Mouse (Mus musculus) embryonic facial prominence, embryonic 10.5 days (tissue): ENCODE measurements around the gene Atrn. TPM values are rescaled to one million over a fixed set of nuclear protein-coding genes. Genes with fewer than 3 reads are reported as not detected.

Experiments
- DNase-seq: peaks from one replicate; pipeline ENCODE4 v3.0.0-alpha.2; 2017; ENCODE audit warnings: low spot score
- H3K27ac ChIP-seq: fragments of 300-500 bp; sonication (generic); replicated peaks from 2 replicates; pipeline ENCODE4 v1.5.1; 2016; ENCODE audit warnings: mild to moderate bottlenecking
- H3K27me3 ChIP-seq: fragments of 300-500 bp; sonication (generic); replicated peaks from 2 replicates; pipeline ENCODE4 v1.6.1; 2016; ENCODE audit warnings: low read depth, mild to moderate bottlenecking; ENCODE audit not compliant: poor library complexity, severe bottlenecking
- H3K36me3 ChIP-seq: fragments of 300-500 bp; sonication (generic); replicated peaks from 2 replicates; pipeline ENCODE4 v1.6.1; 2016; ENCODE audit warnings: mild to moderate bottlenecking, moderate library complexity
- H3K4me1 ChIP-seq: fragments of 300-500 bp; sonication (generic); 2 replicates; pipeline ENCODE4 v1.6.1; 2016
- H3K4me3 ChIP-seq: fragments of 300-500 bp; sonication (generic); 2 replicates; pipeline ENCODE4 v1.5.1; 2016; ENCODE audit warnings: mild to moderate bottlenecking, moderate library complexity
- H3K9me3 ChIP-seq: fragments of 300-500 bp; sonication (generic); 2 replicates; pipeline ENCODE4 v1.6.1; 2016; ENCODE audit warnings: mild to moderate bottlenecking
- WGBS: fragments of 180-500 bp; shearing (Covaris S2); methylation state at CpG from one replicate; pipeline ENCODE4 v1.1.7; 2016; 5-methylcytosine and 5-hydroxymethylcytosine counted together
- microRNA-seq: library from miRNA; unstranded; fragments of <30 nt; microRNA quantifications from one replicate; pipeline ENCODE4, GENCODE M21; 2017
- polyA plus RNA-seq: library from polyadenylated mRNA; unstranded; fragments of >200 nt; fragmentation: Nextera tagmentation; extraction: Ambion mirVana; gene quantifications from 2 replicates; pipeline ENCODE4 v1.2.1, GENCODE M21; 2016

The Atrn gene
- polyA plus RNA-seq, 1 experiment from 2014 or later = 6.2 TPM

DNA sequence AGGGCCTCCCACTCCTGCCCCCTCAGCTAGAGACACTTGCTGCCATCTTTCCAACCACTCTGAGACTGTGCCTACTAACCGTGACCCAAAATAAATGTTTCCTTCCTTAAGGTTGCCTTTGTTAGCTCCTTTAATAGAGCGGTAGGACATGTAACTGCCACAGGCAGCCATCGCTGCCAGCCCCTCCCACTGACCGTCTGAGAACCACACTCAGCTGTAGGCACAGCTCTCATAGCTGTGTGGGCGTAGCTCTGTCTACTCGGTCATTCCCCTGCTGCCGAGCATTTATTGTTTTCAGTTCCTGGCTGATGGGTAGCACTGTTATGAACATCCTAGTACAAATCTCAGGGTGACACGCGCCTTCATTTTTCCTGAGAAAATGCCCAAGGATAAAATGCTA lies 160.0 kb downstream of the Atrn start:
- no peaks in the 10 kb centered on the region for H3K36me3 ChIP-seq
- H3K4me1 ChIP-seq = peaks cover 17% of the 10 kb centered on the region
- no peak overlapping the region for H3K4me3 ChIP-seq
- WGBS = 69% methylated on average over 9 of the region's 9 CpGs
- no peak for DNase-seq
- H3K27me3 ChIP-seq = peaks cover 58% of the 10 kb centered on the region
- no peak overlapping the region for H3K27ac ChIP-seq
- no peaks in the 10 kb centered on the region for H3K9me3 ChIP-seq

DNA sequence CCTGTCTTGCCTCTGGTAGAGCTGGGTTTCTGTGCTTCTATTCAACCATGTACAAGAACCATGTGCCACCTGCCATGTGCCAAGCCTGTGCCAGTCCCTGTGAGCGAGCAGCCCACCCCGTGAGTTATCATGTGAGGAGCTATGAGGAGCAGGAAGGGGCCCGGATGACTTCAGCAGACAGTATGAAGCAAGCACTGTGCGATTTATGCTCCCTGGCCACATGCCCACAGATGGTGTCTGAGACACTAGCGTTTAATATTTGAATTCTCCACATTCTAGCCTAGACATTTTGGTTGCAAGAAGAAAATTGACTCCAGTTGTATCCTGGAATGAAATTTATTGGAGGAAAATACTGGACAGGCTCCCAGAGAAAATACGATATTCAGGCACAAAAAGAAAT lies 161.2 kb downstream of the Atrn start:
- 82% methylated on average over 6 of the region's 6 CpGs for WGBS
- H3K4me1 ChIP-seq = peaks cover 13% of the 10 kb centered on the region

DNA sequence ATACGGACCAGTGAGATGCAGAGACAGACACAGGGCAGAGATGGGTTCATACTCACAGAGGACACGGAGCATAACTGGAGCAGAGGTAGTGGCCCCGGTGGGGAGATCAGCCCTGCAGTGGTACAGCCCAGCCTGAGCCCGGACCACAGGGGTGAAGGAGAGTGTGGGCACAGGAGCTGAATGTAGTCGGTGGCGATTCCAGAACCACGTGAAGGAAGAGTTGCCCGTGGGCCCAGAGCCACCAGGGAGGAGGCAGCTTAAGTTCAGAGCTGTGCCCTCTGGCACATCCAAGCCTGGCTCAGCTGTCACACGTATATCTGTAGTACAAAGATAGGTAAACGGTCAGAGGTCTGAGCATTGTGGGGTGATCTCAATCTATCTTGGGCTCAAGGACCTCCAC lies 166.2 kb downstream of the Atrn start:
- DNase-seq = no peak
- Histone ChIP-seq H3K9me3 (no peaks in the 10 kb centered on the region), H3K27ac (no peak overlapping the region), H3K27me3 (peaks cover 7% of the 10 kb centered on the region), H3K4me3 (no peak overlapping the region), H3K4me1 (no peaks in the 10 kb centered on the region), H3K36me3 (no peaks in the 10 kb centered on the region)
- 88% methylated on average over 10 of the region's 10 CpGs for WGBS

More for the DNA sequence above, 161.2 kb downstream of the Atrn start:
- H3K36me3 ChIP-seq = no peaks in the 10 kb centered on the region
- no peak overlapping the region for H3K27ac ChIP-seq
- H3K4me3 ChIP-seq = no peak overlapping the region
- no peaks in the 10 kb centered on the region for H3K9me3 ChIP-seq
- no peak for DNase-seq
- H3K27me3 ChIP-seq = peaks cover 47% of the 10 kb centered on the region

Small RNAs within 50 kb of the gene (microRNA-seq; reads per million reads assigned to microRNA genes)
- gene Mir6973b = not detected

Other genes starting within 250 kb of the Atrn start
- gene Ddrgk1, start 241.8 kb upstream of the Atrn start, polyA plus RNA-seq = 48.2 and 48.3 TPM in 2 replicates
- 144 and 150 TPM in 2 replicates for gene Itpa, start 238.9 kb upstream of the Atrn start, polyA plus RNA-seq
- gene Slc4a11, start 209.0 kb upstream of the Atrn start, polyA plus RNA-seq = 0.53 and 0.69 TPM in 2 replicates
- 30.3 and 32.2 TPM in 2 replicates for gene 4930402H24Rik, start 89 bp upstream of the Atrn start, polyA plus RNA-seq
- gene Gfra4, start 136.6 kb downstream of the Atrn start, polyA plus RNA-seq = 5.6 and 7.2 TPM in 2 replicates
- 0.64 and 1.0 TPM in 2 replicates for gene Adam33, start 157.3 kb downstream of the Atrn start, polyA plus RNA-seq
- 0.06 and 0.16 TPM in 2 replicates for gene Siglec1, start 180.3 kb downstream of the Atrn start, polyA plus RNA-seq
- 9.7 and 14.1 TPM in 2 replicates for gene Hspa12b, start 220.8 kb downstream of the Atrn start, polyA plus RNA-seq
- gene Gm11037, start 227.0 kb downstream of the Atrn start, polyA plus RNA-seq = not detected in 2 replicates